Mouse (Mus musculus) lung, embryonic 16.5 days (tissue): Measurements from ENCODE around the gene Dlgap1. TPM values are rescaled to one million over a fixed set of nuclear protein-coding genes. Genes with fewer than 3 reads are reported as not detected.

Experiments
- ATAC-seq: fragments of 200-750 bp; cut with Nextera tagmentation; 2 replicates; pipeline ENCODE4 v1.8.0; 2017; ENCODE audit warnings: low read depth, mild to moderate bottlenecking, moderate library complexity
- H3K27ac ChIP-seq: fragments of 300-500 bp; sonication (generic); 2 replicates; pipeline ENCODE4 v1.5.1; 2014; ENCODE audit warnings: mild to moderate bottlenecking, control low read depth, low read length
- H3K27me3 ChIP-seq: fragments of 300-500 bp; sonication (generic); 2 replicates; pipeline ENCODE4 v1.6.1; 2014; ENCODE audit warnings: low read depth, low read length, mixed read lengths; ENCODE audit not compliant: control insufficient read depth, insufficient read depth
- H3K36me3 ChIP-seq: fragments of 300-500 bp; sonication (generic); 2 replicates; pipeline ENCODE4 v1.6.1; 2014; ENCODE audit warnings: low read length; ENCODE audit not compliant: control insufficient read depth, insufficient read depth
- H3K4me1 ChIP-seq: fragments of 300-500 bp; sonication (generic); replicated peaks from 2 replicates; pipeline ENCODE4 v1.6.1; 2014; ENCODE audit warnings: low read length, mixed read lengths; ENCODE audit not compliant: control insufficient read depth, insufficient read depth
- H3K4me2 ChIP-seq: fragments of 300-500 bp; sonication (generic); 2 replicates; pipeline ENCODE4 v1.6.1; 2014; ENCODE audit warnings: low read depth, low read length, control low read depth
- H3K4me3 ChIP-seq: fragments of 300-500 bp; sonication (generic); 2 replicates; pipeline ENCODE4 v1.5.1; 2014; ENCODE audit warnings: mild to moderate bottlenecking, low read length, control low read depth
- H3K9ac ChIP-seq: fragments of 300-500 bp; sonication (generic); 2 replicates; pipeline ENCODE4 v1.6.1; 2014; ENCODE audit warnings: low read length, control low read depth
- H3K9me3 ChIP-seq: fragments of 300-500 bp; sonication (generic); 2 replicates; pipeline ENCODE4 v1.6.1; 2016; ENCODE audit warnings: low read length; ENCODE audit not compliant: control insufficient read depth
- WGBS: fragments of 180-500 bp; shearing (Covaris S2); extraction: QIAGEN DNeasy Blood & Tissue Kit; methylation state at CpG from one replicate; pipeline ENCODE4 v1.1.7; 2014; 5-methylcytosine and 5-hydroxymethylcytosine counted together
- polyA plus RNA-seq: library from polyadenylated mRNA; unstranded; fragments of >200 nt; fragmentation: Nextera tagmentation; extraction: Ambion mirVana; gene quantifications from 2 replicates; pipeline ENCODE4 v1.2.1, GENCODE M21; 2015

Gene Dlgap1
- polyA plus RNA-seq, 1 experiment from 2014 or later, result 0.70 TPM

DNA sequence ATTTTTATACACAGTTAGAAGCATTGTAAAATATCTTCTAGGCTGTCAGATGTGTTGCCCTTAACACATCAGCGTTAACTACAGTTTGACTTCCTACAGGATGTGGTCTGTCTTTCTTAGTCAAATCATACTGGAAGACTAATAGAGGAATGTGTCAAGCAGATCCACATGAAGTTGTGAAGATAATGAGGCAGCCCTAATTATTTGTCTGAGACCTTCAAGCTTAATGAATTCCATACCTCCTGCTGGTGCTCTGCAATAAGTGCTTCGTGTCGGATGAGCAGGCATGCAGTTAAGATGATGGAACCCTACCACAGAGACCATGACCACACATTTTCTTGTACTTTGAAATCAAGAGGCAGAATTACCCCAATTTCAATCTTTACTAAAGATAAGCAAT is 294.3 kb downstream of the Dlgap1 start:
- no peaks in the 10 kb centered on the region for H3K36me3 ChIP-seq
- ATAC-seq, result no peak
- WGBS, result 89% methylated on average over 3 of the region's 3 CpGs
- H3K4me1 ChIP-seq, result no peaks in the 10 kb centered on the region
- no peaks in the 10 kb centered on the region for H3K27me3 ChIP-seq
- no peak overlapping the region for H3K27ac ChIP-seq
- H3K4me2 ChIP-seq, result no peak overlapping the region
- H3K9me3 ChIP-seq, result no peaks in the 10 kb centered on the region
- no peak overlapping the region for H3K9ac ChIP-seq
- H3K4me3 ChIP-seq, result no peak overlapping the region

DNA sequence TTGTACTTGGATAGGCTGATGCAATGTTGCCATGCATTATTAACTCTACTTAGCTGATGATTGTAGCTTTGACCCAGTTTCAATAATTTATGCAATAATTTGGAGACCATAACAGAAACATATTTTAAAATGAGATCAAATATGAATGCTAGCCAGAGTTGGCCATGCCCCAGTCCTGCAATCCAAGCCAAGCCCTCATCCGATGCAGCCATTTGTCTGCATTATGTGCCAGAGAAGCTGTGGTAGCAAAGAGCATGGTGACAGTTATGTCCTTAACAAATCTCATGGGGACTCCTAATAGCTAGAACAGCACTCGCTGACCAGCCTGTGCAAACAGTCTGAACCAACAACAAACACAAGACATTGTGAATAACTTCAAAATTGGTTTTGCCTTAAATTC is 303.3 kb downstream of the Dlgap1 start:
- Histone ChIP-seq H3K4me1 (no peaks in the 10 kb centered on the region), H3K9me3 (no peaks in the 10 kb centered on the region), H3K27me3 (no peaks in the 10 kb centered on the region), H3K36me3 (no peaks in the 10 kb centered on the region), H3K27ac (no peak overlapping the region), H3K4me2 (no peak overlapping the region), H3K9ac (no peak overlapping the region), H3K4me3 (no peak overlapping the region)
- whole genome bisulfite sequencing, result 78% methylated on average over 2 of the region's 2 CpGs
- ATAC-seq, result no peak

DNA sequence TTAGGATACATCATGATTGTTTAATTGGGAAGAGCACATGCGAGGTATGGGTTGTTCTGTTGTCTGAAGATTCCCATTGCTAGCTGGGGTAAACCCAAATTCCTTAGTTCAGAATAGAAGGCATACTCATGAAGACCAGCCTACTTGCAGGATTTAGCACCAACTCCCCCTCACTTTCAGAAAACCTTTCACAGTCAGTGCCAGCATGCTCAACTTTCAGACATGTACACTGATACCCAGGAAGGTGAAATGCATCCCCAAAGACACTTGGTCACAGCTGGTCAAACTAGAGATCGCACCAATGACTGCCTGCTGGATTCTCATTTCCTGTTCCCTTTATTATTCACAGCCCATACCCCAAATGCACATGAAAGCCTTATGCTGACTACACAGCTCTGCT is 318.8 kb downstream of the Dlgap1 start:
- H3K4me2 ChIP-seq, result no peak overlapping the region
- H3K9me3 ChIP-seq, result no peaks in the 10 kb centered on the region
- H3K4me1 ChIP-seq, result no peaks in the 10 kb centered on the region
- no peak for ATAC-seq
- H3K9ac ChIP-seq, result no peak overlapping the region
- no peak overlapping the region for H3K27ac ChIP-seq
- no peaks in the 10 kb centered on the region for H3K36me3 ChIP-seq
- WGBS, result 78% methylated on average over 2 of the region's 2 CpGs
- H3K27me3 ChIP-seq, result no peaks in the 10 kb centered on the region
- no peak overlapping the region for H3K4me3 ChIP-seq

DNA sequence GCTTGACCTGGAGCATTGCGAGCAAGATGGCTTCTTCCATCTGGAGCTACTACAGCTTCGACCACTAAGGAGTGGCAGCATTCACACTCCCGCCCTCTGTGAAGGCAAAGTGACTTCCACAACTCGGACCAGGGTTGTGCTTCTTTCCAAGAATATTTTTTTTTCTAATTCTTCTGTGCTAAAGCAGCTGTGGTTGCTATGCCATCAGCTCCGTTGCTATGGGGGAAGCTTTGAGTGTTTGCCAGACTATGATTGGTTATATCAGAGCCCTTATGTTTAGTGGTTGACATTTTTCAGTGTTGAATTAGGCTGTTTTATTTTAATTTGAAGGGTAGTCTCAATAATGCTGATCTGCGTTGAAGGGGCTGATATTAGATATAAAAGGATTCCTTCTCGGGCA is 325.2 kb downstream of the Dlgap1 start:
- Histone ChIP-seq H3K27ac (no peak overlapping the region), H3K4me2 (no peak overlapping the region), H3K36me3 (no peaks in the 10 kb centered on the region), H3K4me3 (no peak overlapping the region), H3K9me3 (no peaks in the 10 kb centered on the region), H3K9ac (no peak overlapping the region), H3K4me1 (no peaks in the 10 kb centered on the region), H3K27me3 (no peaks in the 10 kb centered on the region)
- 60% methylated on average over 7 of the region's 7 CpGs for WGBS
- ATAC-seq, result no peak

DNA sequence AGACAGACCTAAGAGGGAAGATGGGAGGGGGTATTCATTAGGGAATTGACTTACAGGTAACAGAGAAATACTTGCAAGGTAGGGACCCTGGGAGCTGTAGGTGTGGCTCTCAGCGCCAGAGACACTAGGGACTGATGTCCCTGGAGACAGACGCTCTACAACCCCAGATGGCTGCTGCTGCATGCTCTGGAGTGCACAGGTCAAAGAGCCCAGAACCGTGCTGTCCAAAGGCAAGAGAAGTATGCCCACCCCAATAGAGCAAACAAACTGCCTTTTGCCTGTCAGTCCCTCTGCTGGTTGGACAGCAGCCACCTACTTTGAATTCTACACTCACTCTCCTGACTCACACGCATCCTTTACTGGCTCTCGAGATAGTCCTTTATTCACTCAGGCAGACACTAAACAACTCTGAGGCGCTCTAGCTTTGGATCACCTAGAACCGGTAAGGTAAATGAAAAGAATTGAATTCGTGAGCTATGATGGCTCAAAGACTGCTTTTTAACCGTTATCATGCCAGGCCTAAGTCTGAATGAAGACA is 333.1 kb downstream of the Dlgap1 start:
- Histone ChIP-seq H3K9me3 (no peaks in the 10 kb centered on the region), H3K36me3 (no peaks in the 10 kb centered on the region), H3K9ac (no peak overlapping the region), H3K27ac (no peak overlapping the region), H3K4me3 (no peak overlapping the region), H3K4me1 (no peaks in the 10 kb centered on the region), H3K27me3 (no peaks in the 10 kb centered on the region), H3K4me2 (no peak overlapping the region)
- 54% methylated on average over 9 of the region's 9 CpGs for WGBS
- ATAC-seq, result no peak

DNA sequence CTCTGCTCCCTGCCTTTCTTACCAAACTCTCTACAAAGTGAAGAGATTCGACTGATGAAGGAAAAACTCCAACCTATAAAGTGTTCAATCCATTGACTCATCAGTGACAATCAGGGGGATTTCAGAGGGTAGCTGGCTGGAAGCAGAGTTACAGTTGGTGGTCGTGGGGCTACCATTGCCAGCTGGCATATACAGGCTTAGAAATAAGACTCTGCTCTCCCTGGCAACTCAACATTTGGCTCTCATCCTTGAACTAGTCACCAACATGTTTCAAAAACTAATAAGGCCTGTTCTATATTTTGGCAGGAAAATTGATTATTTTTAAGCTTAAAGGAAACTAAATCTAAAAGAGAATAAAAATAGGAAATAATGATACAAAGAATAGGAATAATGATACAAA is 333.8 kb downstream of the Dlgap1 start:
- WGBS, result 67% methylated on average over 2 of the region's 2 CpGs
- Histone ChIP-seq H3K4me1 (no peaks in the 10 kb centered on the region), H3K4me3 (no peak overlapping the region), H3K4me2 (no peak overlapping the region), H3K27ac (no peak overlapping the region), H3K27me3 (no peaks in the 10 kb centered on the region), H3K36me3 (no peaks in the 10 kb centered on the region), H3K9ac (no peak overlapping the region), H3K9me3 (no peaks in the 10 kb centered on the region)
- no peak for ATAC-seq

DNA sequence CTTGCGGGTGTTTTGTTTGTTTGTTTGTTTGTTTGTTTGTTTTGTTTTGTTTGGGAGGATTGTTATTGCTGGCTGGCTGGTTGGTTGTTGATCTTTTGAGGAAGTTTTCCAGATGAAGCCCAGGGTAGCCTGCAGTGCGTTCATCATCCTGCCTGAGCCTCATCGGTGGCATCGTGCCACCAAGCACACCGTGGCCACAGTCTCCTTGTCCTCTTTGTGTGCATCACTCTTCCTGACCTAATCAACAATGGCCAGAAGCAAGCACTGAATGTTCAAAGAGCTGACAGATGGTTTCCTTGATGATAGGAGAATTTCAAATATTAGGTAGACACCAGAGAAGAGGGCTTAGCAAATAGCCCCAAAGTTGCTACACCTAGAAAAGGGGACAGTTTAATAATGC is 336.1 kb downstream of the Dlgap1 start:
- no peaks in the 10 kb centered on the region for H3K27me3 ChIP-seq
- ATAC-seq, result no peak
- no peak overlapping the region for H3K4me3 ChIP-seq
- no peak overlapping the region for H3K4me2 ChIP-seq
- 74% methylated on average over 5 of the region's 5 CpGs for WGBS
- H3K36me3 ChIP-seq, result no peaks in the 10 kb centered on the region
- no peaks in the 10 kb centered on the region for H3K9me3 ChIP-seq
- no peak overlapping the region for H3K27ac ChIP-seq
- H3K4me1 ChIP-seq, result no peaks in the 10 kb centered on the region
- no peak overlapping the region for H3K9ac ChIP-seq

DNA sequence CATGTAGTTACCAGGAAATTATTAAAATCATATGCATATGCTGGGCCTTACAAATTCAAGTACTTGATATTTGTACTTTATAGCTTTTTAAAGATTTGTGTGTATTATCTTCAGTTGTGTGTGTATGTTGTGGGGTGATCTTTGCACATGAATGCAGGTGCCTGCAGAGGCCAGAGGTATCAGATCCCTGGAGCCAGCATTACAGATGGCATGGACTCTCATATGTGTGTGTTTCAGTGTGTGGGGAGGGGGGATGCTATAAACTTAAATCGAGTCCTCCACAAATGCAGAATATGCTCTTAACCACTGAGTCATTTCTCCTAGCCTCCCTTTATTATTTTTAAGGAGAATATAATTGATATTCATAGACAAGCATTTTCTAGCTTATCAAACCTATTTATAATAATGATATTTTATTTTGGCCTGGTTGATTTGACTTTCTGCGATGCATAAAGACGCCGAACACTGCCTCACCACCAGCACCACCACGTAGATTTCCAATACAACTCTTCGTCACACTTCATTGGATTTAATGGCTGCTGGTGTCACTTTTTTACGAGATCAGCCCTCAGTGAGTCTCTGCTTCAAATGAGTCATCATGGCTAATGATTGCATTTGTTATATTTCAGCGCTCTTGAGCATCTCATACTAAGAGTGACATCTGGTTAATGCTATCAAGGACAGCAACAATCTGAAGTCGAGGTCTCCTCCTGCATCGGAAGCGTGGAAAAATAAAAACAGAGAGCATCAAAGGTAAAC is 338.7 kb downstream of the Dlgap1 start:
- H3K9me3 ChIP-seq, result no peaks in the 10 kb centered on the region
- H3K36me3 ChIP-seq, result no peaks in the 10 kb centered on the region
- 80% methylated on average over 11 of the region's 11 CpGs for WGBS
- no peak overlapping the region for H3K9ac ChIP-seq
- H3K27ac ChIP-seq, result no peak overlapping the region
- H3K27me3 ChIP-seq, result no peaks in the 10 kb centered on the region
- no peak overlapping the region for H3K4me2 ChIP-seq
- H3K4me3 ChIP-seq, result no peak overlapping the region
- no peaks in the 10 kb centered on the region for H3K4me1 ChIP-seq
- no peak for ATAC-seq

DNA sequence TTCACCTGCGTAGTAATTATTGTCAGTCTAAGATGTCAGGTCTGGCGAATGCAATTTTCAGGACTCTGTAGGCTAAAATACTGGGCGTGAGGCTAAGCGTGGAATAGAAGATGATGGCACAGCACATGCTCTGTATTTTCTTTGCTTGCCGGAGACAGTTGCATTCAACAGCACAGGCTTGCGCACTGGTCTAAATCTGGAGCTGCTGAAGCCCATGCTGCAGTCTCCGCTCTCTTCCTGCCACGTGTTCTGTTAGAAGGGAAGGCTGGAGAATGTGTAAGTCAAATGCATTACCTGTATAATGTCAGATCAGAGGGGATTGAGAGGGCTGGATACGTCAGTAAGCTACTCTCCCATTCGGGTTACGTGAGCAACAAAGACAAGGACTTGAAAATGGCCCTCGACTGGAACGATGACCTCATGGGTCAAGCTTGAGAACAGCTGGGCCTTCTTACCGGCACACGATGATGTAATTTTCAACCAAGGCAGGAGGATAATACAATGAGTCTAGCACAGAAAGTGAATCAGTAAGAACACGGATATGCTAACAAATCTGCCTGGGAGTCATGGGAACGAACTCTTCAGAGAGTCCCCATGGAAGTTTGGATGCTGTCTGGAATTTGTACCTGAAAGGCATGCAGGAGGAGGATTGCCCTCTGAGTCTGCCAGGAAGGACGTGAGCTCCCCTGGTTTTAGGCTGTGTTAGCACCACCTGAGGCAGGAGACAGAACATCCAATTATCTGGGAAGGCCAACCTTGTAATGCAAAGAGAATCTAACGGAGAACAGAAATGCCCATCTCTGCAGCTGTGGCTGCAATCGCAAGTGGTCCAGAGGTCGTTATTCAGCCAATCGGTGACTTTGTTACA is 339.7 kb downstream of the Dlgap1 start:
- Histone ChIP-seq H3K4me2 (no peak overlapping the region), H3K27me3 (no peaks in the 10 kb centered on the region), H3K36me3 (no peaks in the 10 kb centered on the region), H3K9me3 (no peaks in the 10 kb centered on the region), H3K4me3 (no peak overlapping the region), H3K9ac (no peak overlapping the region), H3K27ac (no peak overlapping the region), H3K4me1 (no peaks in the 10 kb centered on the region)
- ATAC-seq, result no peak
- WGBS, result 55% methylated on average over 22 of the region's 22 CpGs
